Mouse (Mus musculus) central nervous system, embryonic 18 days (tissue): Measurements from ENCODE around the gene Mfap1a. TPM values are rescaled to one million over a fixed set of nuclear protein-coding genes. Genes with fewer than 3 reads are reported as not detected.

ENCODE experiments used
- polyA plus RNA-seq: library from polyadenylated mRNA; depleted of rRNA; stranded (reverse); fragments of >200 nt; gene quantifications from 2 replicates; pipeline ENCODE4 v1.2.3, GENCODE M21; 2012; rRNA removed

The Mfap1a gene
- polyA plus RNA-seq, result 14.5 and 14.6 TPM in 2 replicates

DNA sequence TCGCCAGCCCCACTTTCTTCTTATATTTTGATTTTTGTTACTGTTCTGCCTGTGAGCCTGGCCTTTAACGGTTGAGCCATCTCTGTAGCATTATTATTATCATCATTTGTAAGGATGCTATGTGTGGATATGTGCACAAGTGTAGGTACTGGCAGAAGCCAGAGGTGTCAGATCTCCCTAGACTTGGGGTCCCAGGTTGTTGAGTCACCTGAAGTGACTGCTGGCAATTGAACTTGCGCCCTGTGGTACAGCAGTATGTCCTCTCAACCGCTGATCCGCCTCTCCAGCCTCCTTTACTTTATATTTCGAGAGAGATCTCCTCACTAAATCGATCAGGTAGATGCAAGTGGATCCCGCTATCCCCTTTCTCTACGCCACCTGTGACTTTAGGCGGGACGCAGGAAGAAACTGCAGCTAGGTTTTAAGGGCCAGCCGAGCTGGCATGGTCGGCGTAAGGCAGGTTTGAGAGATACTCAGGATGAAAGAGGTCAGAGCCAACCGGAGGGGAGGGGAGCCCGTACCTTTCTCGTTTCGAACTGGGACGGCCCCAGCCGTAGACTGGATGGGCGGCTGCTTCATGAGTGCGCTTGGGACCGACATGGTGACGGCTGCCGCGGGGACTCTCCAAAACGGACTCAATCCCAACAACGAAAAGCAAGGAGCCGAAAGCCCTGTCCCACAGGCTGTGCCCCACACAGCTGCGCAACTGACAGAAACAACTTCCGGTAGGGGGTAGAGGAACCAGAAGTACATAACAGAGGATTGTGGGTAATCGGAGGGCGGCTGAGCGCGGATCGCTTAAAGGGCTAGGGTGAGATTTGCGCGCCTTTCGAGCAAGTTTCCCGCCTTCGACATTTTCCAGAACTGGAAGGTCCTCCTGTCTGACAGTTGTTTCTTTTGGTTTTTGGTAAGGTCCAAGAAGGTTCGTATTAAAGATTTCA, at the start of gene Mfap1a, which contains the start of gene Wdr76:
Gene Mfap1a, minus strand, starts transcription at position 724 of the 941 bp plus-strand sequence.
Gene Wdr76, plus strand, starts transcription at position 782 of the 941 bp plus-strand sequence.

DNA sequence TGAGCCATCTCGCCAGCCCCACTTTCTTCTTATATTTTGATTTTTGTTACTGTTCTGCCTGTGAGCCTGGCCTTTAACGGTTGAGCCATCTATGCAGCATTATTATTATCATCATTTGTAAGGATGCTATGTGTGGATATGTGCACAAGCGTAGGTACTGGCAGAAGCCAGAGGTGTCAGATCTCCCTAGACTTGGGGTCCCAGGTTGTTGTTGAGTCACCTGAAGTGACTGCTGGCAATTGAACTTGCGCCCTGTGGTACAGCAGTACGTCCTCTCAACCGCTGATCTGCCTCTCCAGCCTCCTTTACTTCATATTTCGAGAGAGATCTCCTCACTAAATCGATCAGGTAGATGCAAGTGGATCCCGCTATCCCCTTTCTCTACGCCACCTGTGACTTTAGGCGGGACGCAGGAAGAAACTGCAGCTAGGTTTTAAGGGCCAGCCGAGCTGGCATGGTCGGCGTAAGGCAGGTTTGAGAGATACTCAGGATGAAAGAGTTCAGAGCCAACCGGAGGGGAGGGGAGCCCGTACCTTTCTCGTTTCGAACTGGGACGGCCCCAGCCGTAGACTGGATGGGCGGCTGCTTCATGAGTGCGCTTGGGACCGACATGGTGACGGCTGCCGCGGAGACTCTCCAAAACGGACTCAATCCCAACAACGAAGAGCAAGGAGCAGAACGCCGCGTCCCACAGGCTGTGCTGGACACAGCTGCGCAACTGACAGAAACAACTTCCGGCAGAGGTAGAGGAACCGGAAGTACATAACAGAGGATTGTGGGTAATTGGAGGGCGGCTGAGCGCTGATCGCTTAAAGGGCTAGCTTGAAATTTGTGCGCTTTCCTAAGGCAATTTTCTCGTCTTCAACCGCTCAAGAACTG, 32.9 kb downstream of the Mfap1a start, which contains the start of gene Mfap1b:
Gene Mfap1b, minus strand, starts transcription at position 767 of the 879 bp plus-strand sequence.

DNA sequence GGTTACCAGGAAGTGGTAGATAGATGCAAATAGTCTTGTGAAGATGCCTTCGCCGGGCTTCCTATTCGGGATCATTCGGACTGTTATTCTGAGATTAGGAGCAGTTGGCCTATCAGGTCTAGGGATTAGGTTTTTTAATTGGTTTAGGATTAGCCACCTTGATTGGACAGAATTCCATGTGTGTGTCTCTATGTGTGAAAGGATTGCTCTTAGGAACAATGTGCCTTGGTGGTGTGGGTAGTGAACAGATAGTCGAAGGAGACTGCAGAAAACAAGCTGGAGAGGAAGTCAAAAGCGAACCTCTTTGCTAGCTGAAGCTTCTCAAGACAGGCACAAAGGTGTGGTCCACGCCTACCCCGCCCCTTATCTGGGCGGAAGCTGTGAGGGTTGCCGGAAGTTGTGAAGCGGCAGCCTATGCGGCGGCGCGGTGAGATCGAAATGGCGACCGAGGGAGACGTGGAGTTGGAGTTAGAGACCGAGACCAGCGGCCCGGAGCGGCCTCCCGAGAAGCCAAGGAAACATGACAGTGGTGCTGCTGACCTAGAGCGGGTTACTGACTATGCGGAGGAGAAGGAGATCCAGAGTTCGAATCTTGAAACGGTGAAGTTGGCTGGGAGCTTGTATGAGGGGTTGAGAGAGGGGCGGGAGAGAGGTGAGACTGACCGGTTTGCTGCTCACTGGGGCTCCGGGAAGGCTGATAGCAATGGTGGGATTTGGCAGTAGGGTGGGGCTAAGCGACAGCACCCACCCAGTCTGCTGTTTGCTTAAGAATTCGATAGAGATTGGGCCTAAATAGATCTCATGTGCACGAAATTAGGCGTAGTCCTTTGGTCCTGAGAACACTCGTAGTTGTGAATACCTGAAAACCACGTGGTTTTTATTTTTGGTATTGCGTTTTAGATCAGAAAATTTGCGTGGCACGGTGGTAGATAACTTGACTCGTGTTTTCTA, 49.5 kb downstream of the Mfap1a start, which contains the start of gene Serinc4:
Gene Serinc4, minus strand, starts transcription at position 90 of the 951 bp plus-strand sequence.

DNA sequence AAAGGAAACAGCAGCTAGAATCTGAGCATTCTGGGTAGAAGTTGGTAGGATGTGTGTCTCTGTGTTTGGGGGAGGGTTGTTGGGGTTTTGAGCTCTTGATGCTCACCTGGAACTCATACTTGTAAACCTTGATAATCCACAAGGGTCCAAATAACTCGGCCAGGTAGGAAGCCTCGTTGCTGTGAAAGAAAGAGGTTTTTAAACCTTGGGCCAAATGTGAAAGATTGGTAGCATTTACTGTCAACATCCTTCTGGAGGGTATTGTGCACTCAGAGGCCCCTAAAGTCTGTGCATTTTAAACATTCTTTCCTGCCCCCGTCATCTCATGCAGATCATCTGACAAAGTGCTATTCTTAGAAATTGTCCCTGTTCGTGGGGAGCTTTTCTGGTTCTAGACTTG, 53.5 kb downstream of the Mfap1a start, which contains the start of gene Hypk:
Gene Hypk, plus strand, starts transcription at position 301 of the 400 bp plus-strand sequence.

DNA sequence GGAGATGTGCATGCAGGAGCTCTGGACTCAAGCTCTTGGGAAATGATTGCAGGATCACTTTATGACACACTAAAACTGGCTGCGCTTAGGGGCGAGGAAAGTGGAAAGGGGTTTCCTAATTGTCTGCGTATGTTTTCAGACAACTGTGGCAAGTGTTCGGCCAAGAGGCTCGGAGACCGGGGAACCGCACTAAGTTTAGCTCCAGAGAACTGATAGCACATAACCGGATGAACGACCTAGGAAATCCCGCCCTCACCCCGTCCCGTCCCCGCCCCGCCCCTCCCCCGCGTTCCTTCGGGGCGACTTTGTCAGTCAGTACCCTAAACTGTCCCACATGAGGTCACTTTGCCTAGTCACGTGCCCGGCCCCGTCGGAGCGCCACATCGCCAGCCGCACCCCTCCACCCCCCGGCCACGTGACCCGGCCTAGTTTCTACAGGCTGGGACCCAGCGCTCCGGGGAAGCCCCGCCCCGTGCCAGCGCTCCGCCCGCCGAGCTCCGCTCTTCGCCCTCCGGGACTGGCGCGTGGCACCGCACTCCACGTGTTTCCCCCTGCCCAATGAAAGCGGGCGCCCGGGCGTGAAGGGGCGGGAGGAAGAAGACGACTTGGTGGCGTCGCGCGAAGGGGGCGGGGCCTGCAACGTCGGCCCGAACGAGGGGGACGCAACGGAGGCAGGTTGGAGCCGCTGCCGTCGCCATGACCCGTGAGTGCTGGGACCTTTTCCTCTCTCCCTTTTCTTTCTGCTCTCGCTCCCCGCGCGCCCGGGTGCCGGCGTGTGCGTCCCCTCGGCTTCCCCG, 57.5 kb downstream of the Mfap1a start, which contains the start of gene Serf2:
Gene Serf2, plus strand, starts transcription at position 457 of the 797 bp plus-strand sequence.

DNA sequence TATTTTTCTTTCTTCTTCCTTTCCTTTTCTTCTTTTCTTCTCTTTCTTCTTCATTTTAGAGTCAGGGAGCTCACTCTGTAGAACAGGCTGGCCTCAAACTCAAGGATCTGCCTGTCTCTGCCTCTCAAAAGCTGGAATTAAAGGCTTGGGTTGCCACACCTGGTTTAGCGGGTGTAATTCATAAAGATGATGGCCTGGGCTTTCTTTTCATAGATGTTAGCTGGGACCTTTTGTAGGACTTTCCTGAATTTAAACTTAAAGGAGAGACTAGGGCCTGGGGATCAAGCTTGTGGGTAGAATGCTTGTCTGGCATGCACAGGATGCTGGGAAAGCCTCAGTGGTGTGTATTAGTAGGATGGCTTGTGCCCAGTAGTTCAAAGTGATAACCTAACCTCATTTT, 62.3 kb downstream of the Mfap1a start, which contains the start of gene Ell3:
Gene Ell3, minus strand, starts transcription at position 101 of the 400 bp plus-strand sequence.

Other genes with a start within 250 kb of the Mfap1a start
- gene Trp53bp1, start 235.3 kb downstream of the Mfap1a start, polyA plus RNA-seq, result 137 and 139 TPM in 2 replicates
- gene Map1a, start 217.1 kb downstream of the Mfap1a start, polyA plus RNA-seq, result 24.9 and 26.8 TPM in 2 replicates
- 27.2 and 30.6 TPM in 2 replicates for gene Ppip5k1, start 151.3 kb downstream of the Mfap1a start, polyA plus RNA-seq
- gene Ckmt1, start 149.0 kb downstream of the Mfap1a start, polyA plus RNA-seq, result 87.5 and 102 TPM in 2 replicates
- 0.03 TPM in 2 replicates for gene Strc, start 119.5 kb downstream of the Mfap1a start, polyA plus RNA-seq
- gene Pdia3, start 92.9 kb downstream of the Mfap1a start, polyA plus RNA-seq, result 128 and 143 TPM in 2 replicates
- gene Catsper2, start 92.9 kb downstream of the Mfap1a start, polyA plus RNA-seq, result 6.6 and 7.4 TPM in 2 replicates
- gene Ell3, start 62.4 kb downstream of the Mfap1a start, polyA plus RNA-seq, result 0.24 and 0.28 TPM in 2 replicates
- gene Serf2, start 57.5 kb downstream of the Mfap1a start, polyA plus RNA-seq, result 306 TPM in 2 replicates
- 33.0 and 33.8 TPM in 2 replicates for gene Hypk, start 53.4 kb downstream of the Mfap1a start, polyA plus RNA-seq
- gene Serinc4, start 49.9 kb downstream of the Mfap1a start, polyA plus RNA-seq, result 5.2 and 5.4 TPM in 2 replicates
- 23.4 and 25.3 TPM in 2 replicates for gene Mfap1b, start 32.6 kb downstream of the Mfap1a start, polyA plus RNA-seq
- 4.5 and 5.0 TPM in 2 replicates for gene Wdr76, start 58 bp upstream of the Mfap1a start, polyA plus RNA-seq